Mouse (Mus musculus): ENCODE measurements around the gene Aebp1. TPM values are rescaled to one million over a fixed set of nuclear protein-coding genes. Genes with fewer than 3 reads are reported as not detected.
A peak's percentile ranks its signal among the peaks of the same experiment; 100 is the strongest.

Aebp1 gene
- polyA plus RNA-seq, 1 experiment from 2014 or later = 30.7 TPM

GRCm38 (mm10) chr11:5836126-5836525 lies 25.6 kb upstream of the Aebp1 start:
- H3K36me3 ChIP-seq (ENCODE audit: control insufficient read depth, insufficient read depth, low read length) = peaks cover 23% of the 10 kb centered on the region; the same call in 1 of the 2 replicates
- 50% methylated on average over 1 of the region's 1 CpGs for WGBS
- no peaks in the 10 kb centered on the region for H3K27me3 ChIP-seq (ENCODE audit: control insufficient read depth, insufficient read depth, low read length)
- H3K27ac ChIP-seq (ENCODE audit: low read depth, low read length) = no peak overlapping the region
- no peak for ATAC-seq (ENCODE audit: low FRiP score, low TSS enrichment)
- H3K9ac ChIP-seq (ENCODE audit: low read depth, low read length) = no peak overlapping the region
- H3K4me3 ChIP-seq (ENCODE audit: low read length) = no peak overlapping the region
- no peak overlapping the region for H3K4me2 ChIP-seq (replicated peaks; ENCODE audit: low read depth, low read length)
- no peaks in the 10 kb centered on the region; the same call in 1 of the 2 replicates for H3K4me1 ChIP-seq (ENCODE audit: control insufficient read depth, insufficient read depth, low read length)
- no peaks in the 10 kb centered on the region for H3K9me3 ChIP-seq (ENCODE audit: control insufficient read depth, low read length)

- Histone ChIP-seq H3K4me2 (replicated peaks; ENCODE audit: low read depth, low read length) (peak within 1 kb of the TSS; percentile 88), H3K27ac (ENCODE audit: low read depth, low read length) (peak within 1 kb of the TSS; percentile 80), H3K9ac (ENCODE audit: low read depth, low read length) (peak within 1 kb of the TSS; percentile 70), H3K36me3 (ENCODE audit: control insufficient read depth, insufficient read depth, low read length) (peaks cover 11% of the 10 kb centered on the region; the same call in 1 of the 2 replicates), H3K4me1 (ENCODE audit: control insufficient read depth, insufficient read depth, low read length) (no peaks in the 10 kb centered on the region; the same call in 1 of the 2 replicates), H3K4me3 (ENCODE audit: low read length) (peak within 1 kb of the TSS; percentile 74), H3K27me3 (ENCODE audit: control insufficient read depth, insufficient read depth, low read length) (no peaks in the 10 kb centered on the region), H3K9me3 (ENCODE audit: control insufficient read depth, low read length) (no peaks in the 10 kb centered on the region)
- WGBS = under 1% methylated on average over 63 of the region's 63 CpGs
- peak; percentile 97 for ATAC-seq (ENCODE audit: low FRiP score, low TSS enrichment)
Observed at GRCm38 (mm10) chr11:5837251-5838246, 24.2 kb upstream of the Aebp1 start, which contains the start of gene Polm. TSS of gene Polm (minus strand) at chr11:5838016.

- no peaks in the 10 kb centered on the region; the same call in 1 of the 2 replicates for H3K4me1 ChIP-seq (ENCODE audit: control insufficient read depth, insufficient read depth, low read length)
- no peak for ATAC-seq (ENCODE audit: low FRiP score, low TSS enrichment)
- H3K9ac ChIP-seq (ENCODE audit: low read depth, low read length) = no peak overlapping the region
- no peak overlapping the region for H3K4me2 ChIP-seq (replicated peaks; ENCODE audit: low read depth, low read length)
- 78% methylated on average over 7 of the region's 7 CpGs for WGBS
- no peaks in the 10 kb centered on the region for H3K27me3 ChIP-seq (ENCODE audit: control insufficient read depth, insufficient read depth, low read length)
- H3K9me3 ChIP-seq (ENCODE audit: control insufficient read depth, low read length) = no peaks in the 10 kb centered on the region
- no peak overlapping the region for H3K4me3 ChIP-seq (ENCODE audit: low read length)
- no peaks in the 10 kb centered on the region for H3K36me3 ChIP-seq (ENCODE audit: control insufficient read depth, insufficient read depth, low read length)
- H3K27ac ChIP-seq (ENCODE audit: low read depth, low read length) = no peak overlapping the region
Observed at GRCm38 (mm10) chr11:5840346-5840745, 21.4 kb upstream of the Aebp1 start.

- Histone ChIP-seq H3K27me3 (ENCODE audit: control insufficient read depth, insufficient read depth, low read length) (no peaks in the 10 kb centered on the region), H3K4me3 (ENCODE audit: low read length) (no peak overlapping the region), H3K4me2 (replicated peaks; ENCODE audit: low read depth, low read length) (no peak overlapping the region), H3K9me3 (ENCODE audit: control insufficient read depth, low read length) (no peaks in the 10 kb centered on the region), H3K9ac (ENCODE audit: low read depth, low read length) (no peak overlapping the region), H3K4me1 (ENCODE audit: control insufficient read depth, insufficient read depth, low read length) (no peaks in the 10 kb centered on the region; the same call in 1 of the 2 replicates), H3K36me3 (ENCODE audit: control insufficient read depth, insufficient read depth, low read length) (no peaks in the 10 kb centered on the region), H3K27ac (ENCODE audit: low read depth, low read length) (no peak overlapping the region)
- 96% methylated on average over 2 of the region's 2 CpGs for WGBS
- ATAC-seq (ENCODE audit: low FRiP score, low TSS enrichment) = no peak
Observed at GRCm38 (mm10) chr11:5841751-5842150, 20.0 kb upstream of the Aebp1 start.

GRCm38 (mm10) chr11:5843131-5843530 lies 18.6 kb upstream of the Aebp1 start:
- Histone ChIP-seq H3K36me3 (ENCODE audit: control insufficient read depth, insufficient read depth, low read length) (no peaks in the 10 kb centered on the region), H3K4me1 (ENCODE audit: control insufficient read depth, insufficient read depth, low read length) (no peaks in the 10 kb centered on the region), H3K4me2 (replicated peaks; ENCODE audit: low read depth, low read length) (no peak overlapping the region), H3K27ac (ENCODE audit: low read depth, low read length) (no peak overlapping the region), H3K9me3 (ENCODE audit: control insufficient read depth, low read length) (no peaks in the 10 kb centered on the region), H3K9ac (ENCODE audit: low read depth, low read length) (no peak overlapping the region), H3K27me3 (ENCODE audit: control insufficient read depth, insufficient read depth, low read length) (no peaks in the 10 kb centered on the region), H3K4me3 (ENCODE audit: low read length) (no peak overlapping the region)
- no peak for ATAC-seq (ENCODE audit: low FRiP score, low TSS enrichment)
- 81% methylated on average over 3 of the region's 3 CpGs for WGBS

- no peak overlapping the region for H3K4me3 ChIP-seq (ENCODE audit: low read length)
- H3K4me2 ChIP-seq (replicated peaks; ENCODE audit: low read depth, low read length) = no peak overlapping the region
- no peaks in the 10 kb centered on the region for H3K36me3 ChIP-seq (ENCODE audit: control insufficient read depth, insufficient read depth, low read length)
- no peaks in the 10 kb centered on the region for H3K9me3 ChIP-seq (ENCODE audit: control insufficient read depth, low read length)
- peak overlapping the region; percentile 32; the same call in 1 of the 2 replicates for H3K27ac ChIP-seq (ENCODE audit: low read depth, low read length)
- ATAC-seq (ENCODE audit: low FRiP score, low TSS enrichment) = no peak
- H3K9ac ChIP-seq (ENCODE audit: low read depth, low read length) = no peak overlapping the region
- no peaks in the 10 kb centered on the region for H3K27me3 ChIP-seq (ENCODE audit: control insufficient read depth, insufficient read depth, low read length)
- H3K4me1 ChIP-seq (ENCODE audit: control insufficient read depth, insufficient read depth, low read length) = peaks cover 9% of the 10 kb centered on the region
- 63% methylated on average over 7 of the region's 7 CpGs for WGBS
Observed at GRCm38 (mm10) chr11:5846639-5847345, 15.0 kb upstream of the Aebp1 start.

GRCm38 (mm10) chr11:5848741-5849140 lies 13.0 kb upstream of the Aebp1 start:
- Histone ChIP-seq H3K4me1 (ENCODE audit: control insufficient read depth, insufficient read depth, low read length) (peaks cover 17% of the 10 kb centered on the region), H3K36me3 (ENCODE audit: control insufficient read depth, insufficient read depth, low read length) (no peaks in the 10 kb centered on the region), H3K27me3 (ENCODE audit: control insufficient read depth, insufficient read depth, low read length) (no peaks in the 10 kb centered on the region), H3K9me3 (ENCODE audit: control insufficient read depth, low read length) (no peaks in the 10 kb centered on the region), H3K27ac (ENCODE audit: low read depth, low read length) (no peak overlapping the region), H3K4me3 (ENCODE audit: low read length) (no peak overlapping the region), H3K4me2 (replicated peaks; ENCODE audit: low read depth, low read length) (no peak overlapping the region), H3K9ac (ENCODE audit: low read depth, low read length) (no peak overlapping the region)
- ATAC-seq (ENCODE audit: low FRiP score, low TSS enrichment) = no peak
- 72% methylated on average over 6 of the region's 6 CpGs for WGBS

GRCm38 (mm10) chr11:5849316-5849715 lies 12.4 kb upstream of the Aebp1 start:
- Histone ChIP-seq H3K9ac (ENCODE audit: low read depth, low read length) (no peak overlapping the region), H3K27me3 (ENCODE audit: control insufficient read depth, insufficient read depth, low read length) (no peaks in the 10 kb centered on the region), H3K4me3 (ENCODE audit: low read length) (no peak overlapping the region), H3K4me1 (ENCODE audit: control insufficient read depth, insufficient read depth, low read length) (peaks cover 17% of the 10 kb centered on the region), H3K4me2 (replicated peaks; ENCODE audit: low read depth, low read length) (no peak overlapping the region), H3K9me3 (ENCODE audit: control insufficient read depth, low read length) (no peaks in the 10 kb centered on the region), H3K27ac (ENCODE audit: low read depth, low read length) (no peak overlapping the region), H3K36me3 (ENCODE audit: control insufficient read depth, insufficient read depth, low read length) (no peaks in the 10 kb centered on the region)
- 79% methylated on average over 2 of the region's 2 CpGs for WGBS
- no peak for ATAC-seq (ENCODE audit: low FRiP score, low TSS enrichment)
